Mouse (Mus musculus) cortical plate, adult 2 months (tissue): ENCODE measurements around the gene Olfr412.

ENCODE experiments used
- CTCF ChIP-seq: fragments of 200-500 bp; IDR thresholded peaks from 2 replicates; pipeline ENCODE4 v1.5.1; 2011; ENCODE audit warnings: mild to moderate bottlenecking, control low read depth, low read length; ENCODE audit not compliant: insufficient read depth; ENCODE audit errors: extremely low read depth
- POLR2A ChIP-seq: fragments of 200-500 bp; IDR thresholded peaks from 2 replicates; pipeline ENCODE4 v1.6.1; 2011; ENCODE audit warnings: mild to moderate bottlenecking, low read length, control low read depth; ENCODE audit not compliant: insufficient read depth; ENCODE audit errors: extremely low read depth

- TF ChIP-seq CTCF, result no peak
- TF ChIP-seq POLR2A, result no peak
These were observed 33.1 kb upstream of the Olfr412 start for GRCm38 (mm10) chr11:74328781-74329180.
